Mouse (Mus musculus): Measurements from ENCODE around the gene Dnm2.

GRCm38 (mm10) chr9:21419646-21420045, 5.1 kb upstream of the Dnm2 start:
- TF ChIP-seq CTCF (IDR thresholded peaks at IDR 0.05; ENCODE audit: low read depth) (no peak), EP300 (optimal IDR thresholded peaks at IDR 0.05) (no peak)

Data from stomach, postnatal 0 days (tissue).